Comparison of ENCODE assay signal across 9 mouse cellular contexts in genomic region chr6:85153970-85154540, GRCm38 (mm10). TPM values are rescaled to one million over a fixed set of nuclear protein-coding genes. Genes with fewer than 3 reads are reported as not detected.
DNase-seq lines count a peak whose midpoint lies in the region; ATAC-seq and TF ChIP-seq lines count a peak whose summit lies in the region.
"Had no signal": no experiment of that assay in that cellular context is flagged by ENCODE, and none has a peak within 500 bp of the region (broad histone marks: within the 10 kb centered on the region; RNA-seq: fewer than 3 reads in every experiment).

No protein-coding gene starts in this region.

- H3K4me2 ChIP-seq in forebrain, postnatal 0 days (ENCODE audit: low read depth) = no peak overlapping the region
- H3K4me2 ChIP-seq in hindbrain, embryonic 15.5 days = no peak overlapping the region

- H3K4me1 ChIP-seq in forebrain, postnatal 0 days (ENCODE audit: insufficient read depth) = peaks cover 5% of the 10 kb centered on the region; the same call in 1 of the 2 replicates
- H3K4me1 ChIP-seq in hindbrain, embryonic 15.5 days (replicated peaks) = peaks cover 13% of the 10 kb centered on the region

- peak; percentile 86 for DNase-seq in MN1 (ENCODE audit: low spot score)
- peak; percentile 68 for DNase-seq in cerebellum, adult 11 months
- DNase-seq in forebrain, postnatal 0 days = peak; percentile 86
- DNase-seq in layer of hippocampus, postnatal 25 days (ENCODE audit: extremely low spot score in 1 of 2, low spot score in 1 of 2) = peak; percentile 39 to 74
- peak; percentile 82 for DNase-seq in lung, postnatal 25 days (ENCODE audit: low spot score)
- peak; percentile 78 for DNase-seq in right cerebral cortex, adult 18-20 months

- no peak overlapping the region for H3K4me3 ChIP-seq in forebrain, postnatal 0 days (ENCODE audit: low read depth, low read length)
- no peak overlapping the region for H3K4me3 ChIP-seq in hindbrain, embryonic 15.5 days

- WGBS in forebrain, postnatal 0 days = 5% methylated on average over 9 of the region's 9 CpGs
- WGBS in hindbrain, embryonic 15.5 days = 16% methylated on average over 9 of the region's 9 CpGs

- H3K9ac ChIP-seq in forebrain, postnatal 0 days = no peak overlapping the region
- no peak overlapping the region for H3K9ac ChIP-seq in hindbrain, embryonic 15.5 days

- no peaks in the 10 kb centered on the region for H3K36me3 ChIP-seq in forebrain, postnatal 0 days (ENCODE audit: insufficient read depth)
- H3K36me3 ChIP-seq in hindbrain, embryonic 15.5 days = no peaks in the 10 kb centered on the region

- H3K27me3 ChIP-seq in forebrain, postnatal 0 days (ENCODE audit: insufficient read depth, low read length) = no peaks in the 10 kb centered on the region
- H3K27me3 ChIP-seq in hindbrain, embryonic 15.5 days = 0 out of 2 replicates have a peak, but pooled peaks cover 2% of the 10 kb centered on the region

- no peaks in the 10 kb centered on the region for H3K9me3 ChIP-seq in forebrain, postnatal 0 days (ENCODE audit: low read length)
- H3K9me3 ChIP-seq in hindbrain, embryonic 15.5 days = no peaks in the 10 kb centered on the region

- H3K27ac ChIP-seq in forebrain, postnatal 0 days (ENCODE audit: low read depth, low read length) = no peak overlapping the region
- H3K27ac ChIP-seq in hindbrain, embryonic 15.5 days (replicated peaks) = no peak overlapping the region
- H3K27ac ChIP-seq: macrophage had no signal

- ATAC-seq in forebrain, postnatal 0 days = peak; percentile 92
- peak; percentile 73 for ATAC-seq in hindbrain, embryonic 15.5 days (ENCODE audit: low FRiP score, low read depth)
- no peak for ATAC-seq in monocyte, adult 5-6 weeks (replicated peaks; ENCODE audit: insufficient number of reproducible peaks, low FRiP score, low TSS enrichment, poor library complexity, severe bottlenecking)

- TF ChIP-seq CTCF in forebrain, postnatal 0 days (IDR thresholded peaks at IDR 0.05; ENCODE audit: low read depth) = peak; percentile 93

RNA-seq across cellular contexts. Expression of gene Spr, which starts 16.5 kb away (rescaled TPM):
- total RNA-seq in forebrain, postnatal 0 days (2014; rRNA removed) = 34.3 and 52.0 TPM in 2 replicates
- 38.4 and 49.5 TPM in 2 replicates for polyA plus RNA-seq in forebrain, postnatal 0 days (2015; fragmentation: Nextera tagmentation; extraction: Ambion mirVana)
- 36.1 and 36.7 TPM in 2 replicates for polyA plus RNA-seq in hindbrain, embryonic 15.5 days (2015; fragmentation: Nextera tagmentation; extraction: Ambion mirVana)
- total RNA-seq in layer of hippocampus, postnatal 25 days (2021) = 10 to 100 TPM; 45.0 to 51.4 TPM
- 25.1 to 47.0 TPM (median 29.7 TPM) in 3 replicates for total RNA-seq in monocyte, adult 5-6 weeks (2017)

RNA-seq across cellular contexts. Expression of gene Emx1, which starts 33.2 kb away (rescaled TPM):
- 25.7 and 41.6 TPM in 2 replicates for total RNA-seq in forebrain, postnatal 0 days (2014; rRNA removed)
- polyA plus RNA-seq in forebrain, postnatal 0 days (2015; fragmentation: Nextera tagmentation; extraction: Ambion mirVana) = 28.8 and 41.0 TPM in 2 replicates
- polyA plus RNA-seq in hindbrain, embryonic 15.5 days (2015; fragmentation: Nextera tagmentation; extraction: Ambion mirVana) = 1.9 TPM in 1 of 2 replicates, not detected in the other
- 10 to 100 TPM; 19.5 to 20.5 TPM for total RNA-seq in layer of hippocampus, postnatal 25 days (2021)
- total RNA-seq in monocyte, adult 5-6 weeks (2017) = not detected in 3 replicates
- polyA plus RNA-seq: macrophage had no signal

Comparison
In these comparisons a context has a peak if more than half of its experiments do, and no peak if none do; other contexts are left out.
1. RNA of gene Emx1, which starts 33.2 kb away (total RNA-seq): 25.7 to 41.6 TPM in forebrain, postnatal 0 days and 19.5 to 20.5 TPM in layer of hippocampus, postnatal 25 days; not detected in monocyte, adult 5-6 weeks; every median in the first group is over 10 times any median in the second.
2. Peak in every context shown above with its lines, with median percentiles within 50 percentile points of each other: DNase-seq.